Mouse (Mus musculus) urinary bladder, adult 2 months (tissue): ENCODE measurements around the gene Suclg2. TPM values are rescaled to one million over a fixed set of nuclear protein-coding genes. Genes with fewer than 3 reads are reported as not detected.

Experiments used
- DNase-seq: peaks from one replicate; pipeline ENCODE4 v3.0.0; 2022; ENCODE audit warnings: low spot score
- polyA plus RNA-seq: library from polyadenylated mRNA; depleted of rRNA; stranded (reverse); fragments of >200 nt; gene quantifications from 2 replicates; pipeline ENCODE4 v1.2.3, GENCODE M21; 2012

The Suclg2 gene
- polyA plus RNA-seq, 1 experiment = 57.8 TPM

GRCm38 (mm10) chr6:95700191-95700590, 18.4 kb downstream of the Suclg2 start:
- DNase-seq = no peak

- no peak for DNase-seq
Measured at GRCm38 (mm10) chr6:95699326-95699725, 19.3 kb downstream of the Suclg2 start.

- no peak for DNase-seq
Measured at GRCm38 (mm10) chr6:95698536-95699162, 20.0 kb downstream of the Suclg2 start.

GRCm38 (mm10) chr6:95694910-95695309, 23.7 kb downstream of the Suclg2 start:
- DNase-seq = no peak

- no peak for DNase-seq
Measured at GRCm38 (mm10) chr6:95685242-95685641, 33.4 kb downstream of the Suclg2 start.

- DNase-seq = no peak
Measured at GRCm38 (mm10) chr6:95679718-95680117, 38.9 kb downstream of the Suclg2 start.

GRCm38 (mm10) chr6:95679261-95679660, 39.3 kb downstream of the Suclg2 start:
- no peak for DNase-seq

- DNase-seq = no peak
Measured at GRCm38 (mm10) chr6:95676951-95677350, 41.6 kb downstream of the Suclg2 start.

- DNase-seq = no peak
Measured at GRCm38 (mm10) chr6:95676439-95676838, 42.2 kb downstream of the Suclg2 start.

- no peak for DNase-seq
Measured at GRCm38 (mm10) chr6:95675059-95675705, 43.4 kb downstream of the Suclg2 start.

- no peak for DNase-seq
Measured at GRCm38 (mm10) chr6:95674651-95675050, 43.9 kb downstream of the Suclg2 start.

- no peak for DNase-seq
Measured at GRCm38 (mm10) chr6:95669335-95669729, 49.3 kb downstream of the Suclg2 start.

- DNase-seq = no peak
Measured at GRCm38 (mm10) chr6:95668629-95669334, 49.8 kb downstream of the Suclg2 start.

- no peak for DNase-seq
Measured at GRCm38 (mm10) chr6:95657671-95658070, 60.9 kb downstream of the Suclg2 start.

GRCm38 (mm10) chr6:95653662-95654061, 64.9 kb downstream of the Suclg2 start:
- DNase-seq = no peak

- no peak for DNase-seq
Measured at GRCm38 (mm10) chr6:95652774-95653173, 65.8 kb downstream of the Suclg2 start.

GRCm38 (mm10) chr6:95651391-95651876, 67.2 kb downstream of the Suclg2 start:
- DNase-seq = no peak

- no peak for DNase-seq
Measured at GRCm38 (mm10) chr6:95650082-95650722, 68.4 kb downstream of the Suclg2 start.

GRCm38 (mm10) chr6:95649123-95649663, 69.4 kb downstream of the Suclg2 start:
- DNase-seq = no peak

GRCm38 (mm10) chr6:95637416-95637815, 81.2 kb downstream of the Suclg2 start:
- DNase-seq = no peak

- DNase-seq = no peak
Measured at GRCm38 (mm10) chr6:95635411-95635810, 83.2 kb downstream of the Suclg2 start.

- DNase-seq = no peak
Measured at GRCm38 (mm10) chr6:95629071-95629470, 89.5 kb downstream of the Suclg2 start.
